Mouse (Mus musculus) forebrain, embryonic 11.5 days (tissue): Measurements from ENCODE around the gene Src. TPM values are rescaled to one million over a fixed set of nuclear protein-coding genes. Genes with fewer than 3 reads are reported as not detected.
"Not testable (repeated sequence)": the region's sequence is repeated elsewhere in the genome, so short reads cannot be mapped to it uniquely, and the experiment has no call there.

ENCODE experiments used
- ATAC-seq: fragments of 200-750 bp; cut with Nextera tagmentation; replicated peaks from 2 replicates; pipeline ENCODE4 v1.8.0; 2017; ENCODE audit warnings: moderate TSS enrichment; ENCODE audit not compliant: low FRiP score
- DNase-seq: peaks from one replicate; pipeline ENCODE4 v3.0.0-alpha.2; 2017; ENCODE audit warnings: low spot score
- H3K27ac ChIP-seq: fragments of 300-500 bp; sonication (generic); 2 replicates; pipeline ENCODE4 v1.5.1; 2014; ENCODE audit warnings: low read depth, low read length
- H3K27me3 ChIP-seq: fragments of 300-500 bp; sonication (generic); 2 replicates; pipeline ENCODE4 v1.6.1; 2014; ENCODE audit warnings: mild to moderate bottlenecking, low read length, mixed read lengths; ENCODE audit not compliant: control insufficient read depth, insufficient read depth
- H3K36me3 ChIP-seq: fragments of 300-500 bp; sonication (generic); 2 replicates; pipeline ENCODE4 v1.6.1; 2014; ENCODE audit warnings: mild to moderate bottlenecking, low read length, moderate library complexity, mixed read lengths; ENCODE audit not compliant: control insufficient read depth, insufficient read depth
- H3K4me1 ChIP-seq: fragments of 300-500 bp; sonication (generic); replicated peaks from 2 replicates; pipeline ENCODE4 v1.6.1; 2014; ENCODE audit warnings: low read length, mixed read lengths; ENCODE audit not compliant: control insufficient read depth, insufficient read depth
- H3K4me2 ChIP-seq: fragments of 300-500 bp; sonication (generic); 2 replicates; pipeline ENCODE4 v1.6.1; 2014; ENCODE audit warnings: low read depth, mild to moderate bottlenecking, low read length, moderate library complexity, mixed read lengths; ENCODE audit not compliant: severe bottlenecking
- H3K4me3 ChIP-seq: fragments of 300-500 bp; sonication (generic); 2 replicates; pipeline ENCODE4 v1.5.1; 2014; ENCODE audit warnings: low read depth, low read length
- H3K9ac ChIP-seq: fragments of 300-500 bp; sonication (generic); 2 replicates; pipeline ENCODE4 v1.6.1; 2014; ENCODE audit warnings: low read length
- H3K9me3 ChIP-seq: fragments of 300-500 bp; sonication (generic); 2 replicates; pipeline ENCODE4 v1.6.1; 2016; ENCODE audit warnings: low read length, mixed read lengths; ENCODE audit not compliant: control insufficient read depth
- WGBS: fragments of 180-500 bp; shearing (Covaris S2); extraction: QIAGEN DNeasy Blood & Tissue Kit; methylation state at CpG from one replicate; pipeline ENCODE4 v1.1.7; 2014; 5-methylcytosine and 5-hydroxymethylcytosine counted together
- polyA plus RNA-seq: library from polyadenylated mRNA; unstranded; fragments of >200 nt; fragmentation: Nextera tagmentation; extraction: Ambion mirVana; gene quantifications from 2 replicates; pipeline ENCODE4 v1.2.1, GENCODE M21; 2014

The Src gene
- polyA plus RNA-seq, result 20.3 and 23.2 TPM in 2 replicates

- Histone ChIP-seq H3K4me3 (no peak within 1 kb of the TSS), H3K4me2 (no peak within 1 kb of the TSS), H3K27me3 (no peaks in the 10 kb centered on the region), H3K4me1 (peaks cover 10% of the 10 kb centered on the region), H3K9me3 (no peaks in the 10 kb centered on the region), H3K9ac (peak within 1 kb of the TSS; percentile 29; the same call in 1 of the 2 replicates), H3K27ac (no peak within 1 kb of the TSS), H3K36me3 (no peaks in the 10 kb centered on the region)
- no peak for ATAC-seq
- no peak for DNase-seq
- WGBS, result 12% methylated on average over 13 of the region's 13 CpGs
Measured at GRCm38 (mm10) chr2:157418206-157418605, at the start of gene Src. Gene Src, plus strand, starts transcription at chr2:157418444.

- H3K36me3 ChIP-seq, result no peaks in the 10 kb centered on the region; the same call in 1 of the 2 replicates
- DNase-seq (no peak), ATAC-seq (no peak)
- 88% methylated on average over 6 of the region's 6 CpGs for WGBS
- H3K4me1 ChIP-seq, result peaks cover 11% of the 10 kb centered on the region
- no peak overlapping the region for H3K27ac ChIP-seq
- H3K4me2 ChIP-seq, result no peak overlapping the region
- H3K27me3 ChIP-seq, result no peaks in the 10 kb centered on the region
- no peak overlapping the region for H3K4me3 ChIP-seq
- H3K9me3 ChIP-seq, result no peaks in the 10 kb centered on the region
- H3K9ac ChIP-seq, result no peak overlapping the region
Measured at GRCm38 (mm10) chr2:157371696-157372095, 46.5 kb upstream of the Src start.

GRCm38 (mm10) chr2:157373681-157374080 is 44.6 kb upstream of the Src start:
- DNase-seq, result no peak
- Histone ChIP-seq H3K9ac (no peak overlapping the region), H3K4me2 (no peak overlapping the region), H3K9me3 (no peaks in the 10 kb centered on the region), H3K4me1 (peaks cover 11% of the 10 kb centered on the region; the same call in 1 of the 2 replicates), H3K4me3 (no peak overlapping the region), H3K27me3 (no peaks in the 10 kb centered on the region), H3K27ac (no peak overlapping the region), H3K36me3 (no peaks in the 10 kb centered on the region; the same call in 1 of the 2 replicates)
- 89% methylated on average over 3 of the region's 3 CpGs for WGBS
- ATAC-seq, result no peak

- DNase-seq (no peak), ATAC-seq (no peak)
- Histone ChIP-seq H3K4me1 (peaks cover 11% of the 10 kb centered on the region; the same call in 1 of the 2 replicates), H3K4me3 (no peak overlapping the region), H3K27me3 (no peaks in the 10 kb centered on the region), H3K4me2 (no peak overlapping the region), H3K9me3 (no peaks in the 10 kb centered on the region), H3K27ac (no peak overlapping the region), H3K36me3 (no peaks in the 10 kb centered on the region; the same call in 1 of the 2 replicates), H3K9ac (no peak overlapping the region)
- WGBS, result 63% methylated on average over 8 of the region's 8 CpGs
Measured at GRCm38 (mm10) chr2:157375051-157375450, 43.2 kb upstream of the Src start.

DNA sequence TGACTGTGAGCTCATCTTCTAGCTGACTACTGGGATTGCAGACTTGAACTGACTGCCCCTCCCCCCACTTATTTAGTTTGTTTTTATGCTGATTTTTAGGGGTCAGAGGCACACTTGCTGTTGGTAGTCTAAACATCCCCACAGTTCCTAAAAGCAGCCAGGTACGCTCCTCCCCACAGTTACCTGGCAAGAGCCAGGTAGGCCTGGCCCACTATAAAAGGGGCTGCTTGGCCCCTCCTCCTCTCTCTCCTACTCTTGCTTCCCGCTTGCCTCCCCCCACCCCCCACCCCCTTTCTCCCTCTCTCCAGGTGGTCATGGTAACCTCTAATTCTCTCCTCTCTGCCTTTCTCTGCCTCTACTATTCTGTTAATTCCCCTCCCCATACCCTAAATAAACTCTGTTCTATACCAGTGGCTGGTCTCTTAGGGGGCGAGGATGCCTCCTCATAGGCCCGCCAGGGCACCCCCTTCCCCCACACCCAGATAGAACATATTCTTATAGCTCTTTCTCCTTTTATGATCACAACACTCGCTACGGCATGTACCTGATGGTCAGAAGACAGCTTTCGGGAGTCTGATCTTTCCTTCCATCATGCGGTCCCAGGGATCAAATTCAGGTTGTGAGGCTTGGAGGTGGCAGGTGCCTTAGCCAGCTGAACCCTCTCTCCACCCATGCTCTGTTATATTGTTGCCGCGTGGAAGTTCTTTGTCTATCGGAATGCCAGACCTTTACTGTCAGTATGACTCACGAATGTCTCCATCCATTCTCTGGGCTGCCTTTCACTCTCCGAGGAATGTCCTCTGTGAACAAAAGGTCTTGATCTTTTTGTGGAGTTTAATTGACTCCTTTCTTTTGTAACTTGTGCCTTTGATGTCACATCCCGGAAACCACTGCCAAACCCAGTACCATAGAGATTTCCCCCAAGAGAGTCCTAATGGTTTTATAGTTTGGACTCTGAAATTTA is 42.2 kb upstream of the Src start:
- DNase-seq (no peak), ATAC-seq (no peak)
- no peaks in the 10 kb centered on the region; the same call in 1 of the 2 replicates for H3K36me3 ChIP-seq
- H3K9ac ChIP-seq, result no peak overlapping the region
- H3K4me2 ChIP-seq, result 0 out of 2 replicates have a peak overlapping the region, but pooled peaks have one; percentile 12
- 11% methylated on average over 14 of the region's 14 CpGs for WGBS
- peaks cover 11% of the 10 kb centered on the region; the same call in 1 of the 2 replicates for H3K4me1 ChIP-seq
- H3K27me3 ChIP-seq, result no peaks in the 10 kb centered on the region
- H3K9me3 ChIP-seq, result no peaks in the 10 kb centered on the region
- H3K27ac ChIP-seq, result 0 out of 2 replicates have a peak overlapping the region, but pooled peaks have one; percentile 46
- H3K4me3 ChIP-seq, result no peak overlapping the region

GRCm38 (mm10) chr2:157376995-157377394 is 41.2 kb upstream of the Src start:
- WGBS, result 53% methylated on average over 3 of the region's 3 CpGs
- Histone ChIP-seq H3K9ac (no peak overlapping the region), H3K9me3 (no peaks in the 10 kb centered on the region), H3K27me3 (no peaks in the 10 kb centered on the region), H3K36me3 (no peaks in the 10 kb centered on the region), H3K4me3 (no peak overlapping the region), H3K4me1 (peaks cover 11% of the 10 kb centered on the region; the same call in 1 of the 2 replicates), H3K27ac (no peak overlapping the region), H3K4me2 (no peak overlapping the region)
- DNase-seq (no peak), ATAC-seq (no peak)

- Histone ChIP-seq H3K27ac (no peak overlapping the region), H3K27me3 (no peaks in the 10 kb centered on the region), H3K9ac (no peak overlapping the region), H3K4me1 (no peaks in the 10 kb centered on the region), H3K4me3 (no peak overlapping the region), H3K36me3 (no peaks in the 10 kb centered on the region), H3K9me3 (no peaks in the 10 kb centered on the region), H3K4me2 (no peak overlapping the region)
- 52% methylated on average over 4 of the region's 4 CpGs for WGBS
- DNase-seq, result no peak
- no peak for ATAC-seq
Measured at GRCm38 (mm10) chr2:157384836-157385235, 33.4 kb upstream of the Src start.

DNA sequence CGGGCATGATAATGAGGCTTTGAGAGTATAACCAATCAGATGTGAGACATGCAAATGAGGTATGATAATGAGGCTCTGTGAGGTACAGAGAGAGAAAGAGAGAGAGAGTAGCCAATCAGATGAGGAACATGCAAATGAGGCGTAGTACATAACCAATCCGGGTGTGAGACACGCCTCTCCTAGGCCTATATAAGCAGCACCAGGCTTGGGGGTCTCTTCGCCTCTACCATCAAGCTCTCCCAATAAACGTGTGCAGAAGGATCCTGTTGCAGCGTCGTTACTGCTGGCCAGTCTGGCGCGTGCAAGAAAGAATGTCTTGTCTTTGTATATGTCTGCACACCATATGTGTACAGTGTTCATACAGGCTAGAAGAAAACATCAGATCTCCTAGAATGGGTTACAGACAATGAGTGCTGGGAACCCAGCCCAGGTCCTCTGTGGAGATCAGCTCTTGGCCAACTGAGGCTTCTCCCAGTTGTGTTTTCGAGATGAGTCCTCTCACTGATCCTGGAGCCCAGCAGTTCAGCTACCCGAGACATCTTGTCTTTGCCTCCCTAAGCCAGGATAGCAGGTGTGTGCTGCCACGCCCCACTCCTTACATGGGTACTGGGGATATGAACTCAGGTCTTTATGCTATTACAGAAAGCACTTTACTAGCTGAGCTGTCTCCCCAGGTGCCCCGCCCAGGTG is 29.2 kb upstream of the Src start:
- not testable (repeated sequence) for H3K4me2 ChIP-seq, H3K9ac ChIP-seq, H3K36me3 ChIP-seq, H3K27ac ChIP-seq, ATAC-seq, H3K9me3 ChIP-seq, H3K27me3 ChIP-seq, DNase-seq, H3K4me3 ChIP-seq, H3K4me1 ChIP-seq
- 94% methylated on average over 14 of the region's 14 CpGs for WGBS
